Mouse (Mus musculus) heart, adult 2 months (tissue): Measurements from ENCODE around the gene Gm20388.

ENCODE experiments used
- CTCF ChIP-seq: fragments of 200-600 bp; IDR thresholded peaks from 2 replicates; pipeline ENCODE4 v1.8.1; 2022; ENCODE audit warnings: antibody characterized with exemption, mild to moderate bottlenecking, moderate library complexity
- EP300 ChIP-seq: fragments of 200-500 bp; IDR thresholded peaks from 2 replicates; pipeline ENCODE4 v1.6.1; 2011; ENCODE audit warnings: low read depth, low read length, control low read depth; ENCODE audit not compliant: insufficient read depth

GRCm38 (mm10) chr8:120709176-120709575 lies 798.5 kb downstream of the Gm20388 start:
- TF ChIP-seq CTCF (no peak), EP300 (no peak)
